Mouse (Mus musculus) neural tube, embryonic 11.5 days (tissue): ENCODE measurements around the gene Csrp3. TPM values are rescaled to one million over a fixed set of nuclear protein-coding genes. Genes with fewer than 3 reads are reported as not detected.

ENCODE experiments used
- ATAC-seq: fragments of 200-750 bp; cut with Nextera tagmentation; 2 replicates; pipeline ENCODE4 v1.8.0; 2017; ENCODE audit warnings: moderate number of reproducible peaks, mild to moderate bottlenecking, moderate TSS enrichment, moderate library complexity; ENCODE audit not compliant: insufficient read depth, low FRiP score, low TSS enrichment
- DNase-seq: peaks from one replicate; pipeline ENCODE4 v3.0.0-alpha.2; 2015; ENCODE audit warnings: low spot score
- H3K27ac ChIP-seq: fragments of 300-500 bp; sonication (generic); 2 replicates; pipeline ENCODE4 v1.5.1; 2014; ENCODE audit warnings: low read depth, mild to moderate bottlenecking, low read length
- H3K27me3 ChIP-seq: fragments of 300-500 bp; sonication (generic); 2 replicates; pipeline ENCODE4 v1.6.1; 2014; ENCODE audit warnings: mild to moderate bottlenecking, low read length, mixed read lengths; ENCODE audit not compliant: control insufficient read depth, insufficient read depth
- H3K36me3 ChIP-seq: fragments of 300-500 bp; sonication (generic); 2 replicates; pipeline ENCODE4 v1.6.1; 2014; ENCODE audit warnings: mild to moderate bottlenecking, low read length, moderate library complexity, mixed read lengths; ENCODE audit not compliant: control insufficient read depth, insufficient read depth
- H3K4me1 ChIP-seq: fragments of 300-500 bp; sonication (generic); 2 replicates; pipeline ENCODE4 v1.6.1; 2014; ENCODE audit warnings: low read length, mixed read lengths; ENCODE audit not compliant: control insufficient read depth, insufficient read depth
- H3K4me2 ChIP-seq: fragments of 300-500 bp; sonication (generic); 2 replicates; pipeline ENCODE4 v1.6.1; 2014; ENCODE audit warnings: low read depth, mild to moderate bottlenecking, moderate library complexity
- H3K4me3 ChIP-seq: fragments of 300-500 bp; sonication (generic); 2 replicates; pipeline ENCODE4 v1.5.1; 2014; ENCODE audit warnings: low read depth, low read length
- H3K9ac ChIP-seq: fragments of 300-500 bp; sonication (generic); 2 replicates; pipeline ENCODE4 v1.6.1; 2014; ENCODE audit warnings: mild to moderate bottlenecking, low read length
- H3K9me3 ChIP-seq: fragments of 300-500 bp; sonication (generic); 2 replicates; pipeline ENCODE4 v1.6.1; 2016; ENCODE audit warnings: low read length; ENCODE audit not compliant: control insufficient read depth
- WGBS: fragments of 180-500 bp; shearing (Covaris S2); extraction: QIAGEN DNeasy Blood & Tissue Kit; methylation state at CpG from one replicate; pipeline ENCODE4 v1.1.7; 2014; 5-methylcytosine and 5-hydroxymethylcytosine counted together
- polyA plus RNA-seq: library from polyadenylated mRNA; unstranded; fragments of >200 nt; fragmentation: Nextera tagmentation; extraction: Ambion mirVana; gene quantifications from 2 replicates; pipeline ENCODE4 v1.2.1, GENCODE M21; 2014

Csrp3 gene
- polyA plus RNA-seq, 1 experiment from 2014 or later, result 2.4 TPM

- H3K4me3 ChIP-seq, result no peak overlapping the region
- no peak overlapping the region for H3K9ac ChIP-seq
- ATAC-seq (no peak), DNase-seq (no peak)
- 94% methylated on average over 14 of the region's 14 CpGs for WGBS
- H3K27me3 ChIP-seq, result no peaks in the 10 kb centered on the region
- H3K4me1 ChIP-seq, result 0 out of 2 replicates have a peak, but pooled peaks cover 3% of the 10 kb centered on the region
- H3K9me3 ChIP-seq, result no peaks in the 10 kb centered on the region
- H3K27ac ChIP-seq, result no peak overlapping the region
- H3K36me3 ChIP-seq, result peaks cover 29% of the 10 kb centered on the region
- H3K4me2 ChIP-seq, result no peak overlapping the region
Observed at GRCm38 (mm10) chr7:48875096-48875495, 27.3 kb upstream of the Csrp3 start.

DNA sequence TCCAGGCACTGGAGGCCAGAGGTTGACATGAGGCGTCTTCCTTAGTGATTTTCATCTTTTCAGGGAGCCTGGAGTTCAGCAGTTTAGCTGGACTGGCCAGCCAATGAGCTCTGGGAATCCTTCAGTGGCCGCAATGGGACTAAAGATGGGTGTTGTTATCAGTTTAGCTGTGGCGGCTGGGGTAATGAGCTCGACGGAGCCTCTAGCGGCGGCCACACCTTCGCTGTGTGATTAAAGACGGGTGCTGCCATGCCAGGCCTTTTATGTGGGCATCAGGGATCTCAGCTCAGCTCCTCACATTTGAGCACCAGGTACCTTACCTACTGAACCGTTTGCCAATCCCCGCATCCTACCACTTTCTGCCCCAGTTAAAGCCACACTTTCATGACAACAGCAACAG lies 23.5 kb upstream of the Csrp3 start:
- Histone ChIP-seq H3K4me2 (no peak overlapping the region), H3K27ac (no peak overlapping the region), H3K9ac (no peak overlapping the region), H3K4me3 (no peak overlapping the region), H3K9me3 (no peaks in the 10 kb centered on the region), H3K36me3 (peaks cover 31% of the 10 kb centered on the region), H3K4me1 (no peaks in the 10 kb centered on the region), H3K27me3 (no peaks in the 10 kb centered on the region)
- DNase-seq (no peak), ATAC-seq (no peak)
- WGBS, result 92% methylated on average over 11 of the region's 11 CpGs

- Histone ChIP-seq H3K4me1 (no peaks in the 10 kb centered on the region), H3K27ac (no peak overlapping the region), H3K4me3 (no peak overlapping the region), H3K36me3 (peaks cover 30% of the 10 kb centered on the region), H3K9ac (no peak overlapping the region), H3K9me3 (no peaks in the 10 kb centered on the region), H3K27me3 (no peaks in the 10 kb centered on the region), H3K4me2 (no peak overlapping the region)
- DNase-seq (no peak), ATAC-seq (no peak)
- 94% methylated on average over 21 of the region's 21 CpGs for WGBS
Observed at GRCm38 (mm10) chr7:48870579-48871180, 22.8 kb upstream of the Csrp3 start.

- Histone ChIP-seq H3K4me3 (no peak overlapping the region), H3K9me3 (no peaks in the 10 kb centered on the region), H3K27me3 (no peaks in the 10 kb centered on the region), H3K9ac (no peak overlapping the region), H3K4me2 (no peak overlapping the region), H3K4me1 (no peaks in the 10 kb centered on the region), H3K36me3 (peaks cover 28% of the 10 kb centered on the region), H3K27ac (no peak overlapping the region)
- no peak for ATAC-seq
- WGBS, result 86% methylated on average over 6 of the region's 6 CpGs
- no peak for DNase-seq
Observed at GRCm38 (mm10) chr7:48870144-48870543, 22.3 kb upstream of the Csrp3 start.

DNA sequence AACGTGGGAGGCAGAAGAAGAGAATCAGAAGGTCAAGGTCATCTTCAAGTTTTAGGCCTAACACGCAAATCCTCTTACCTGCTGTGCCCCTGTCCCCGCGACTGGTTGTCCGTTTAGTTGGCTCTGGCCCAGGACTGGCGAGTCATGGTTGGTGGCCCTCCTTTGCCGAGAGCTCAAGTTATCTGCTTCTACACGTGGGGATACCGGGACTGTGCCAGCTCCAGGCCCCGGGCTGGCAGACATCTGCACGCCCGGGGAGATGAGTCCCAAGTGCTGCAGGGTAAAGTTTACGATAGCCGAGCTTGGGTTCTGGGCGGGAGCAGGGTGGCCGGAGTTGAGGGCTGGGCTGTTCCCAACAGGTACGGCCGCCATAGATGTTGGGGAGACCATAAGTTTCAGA lies 19.7 kb upstream of the Csrp3 start:
- DNase-seq, result no peak
- ATAC-seq, result no peak
- H3K4me2 ChIP-seq, result no peak overlapping the region
- 95% methylated on average over 18 of the region's 18 CpGs for WGBS
- no peaks in the 10 kb centered on the region for H3K9me3 ChIP-seq
- H3K36me3 ChIP-seq, result peaks cover 20% of the 10 kb centered on the region
- no peak overlapping the region for H3K27ac ChIP-seq
- no peaks in the 10 kb centered on the region for H3K27me3 ChIP-seq
- no peak overlapping the region for H3K4me3 ChIP-seq
- H3K4me1 ChIP-seq, result no peaks in the 10 kb centered on the region
- H3K9ac ChIP-seq, result no peak overlapping the region

GRCm38 (mm10) chr7:48864671-48865458 lies 17.0 kb upstream of the Csrp3 start:
- ATAC-seq, result no peak
- no peak overlapping the region for H3K4me3 ChIP-seq
- DNase-seq, result no peak
- H3K4me1 ChIP-seq, result no peaks in the 10 kb centered on the region
- H3K27me3 ChIP-seq, result no peaks in the 10 kb centered on the region
- H3K4me2 ChIP-seq, result no peak overlapping the region
- H3K9ac ChIP-seq, result no peak overlapping the region
- H3K36me3 ChIP-seq, result peaks cover 4% of the 10 kb centered on the region
- H3K27ac ChIP-seq, result no peak overlapping the region
- no peaks in the 10 kb centered on the region for H3K9me3 ChIP-seq
- WGBS, result 94% methylated on average over 9 of the region's 9 CpGs

- ATAC-seq, result no peak
Observed at GRCm38 (mm10) chr7:48864199-48864598, 16.4 kb upstream of the Csrp3 start.

GRCm38 (mm10) chr7:48861796-48862195 lies 14.0 kb upstream of the Csrp3 start:
- no peak for ATAC-seq
- no peak overlapping the region for H3K9ac ChIP-seq
- WGBS, result 94% methylated on average over 4 of the region's 4 CpGs
- no peak for DNase-seq
- no peaks in the 10 kb centered on the region for H3K27me3 ChIP-seq
- no peaks in the 10 kb centered on the region for H3K4me1 ChIP-seq
- H3K36me3 ChIP-seq, result no peaks in the 10 kb centered on the region
- no peak overlapping the region for H3K27ac ChIP-seq
- H3K4me3 ChIP-seq, result no peak overlapping the region
- H3K4me2 ChIP-seq, result no peak overlapping the region
- no peaks in the 10 kb centered on the region for H3K9me3 ChIP-seq

More at GRCm38 (mm10) chr7:48864199-48864598, 16.4 kb upstream of the Csrp3 start:
- DNase-seq, result no peak
- Histone ChIP-seq H3K9ac (no peak overlapping the region), H3K27me3 (no peaks in the 10 kb centered on the region), H3K4me3 (no peak overlapping the region), H3K4me2 (no peak overlapping the region), H3K4me1 (no peaks in the 10 kb centered on the region), H3K36me3 (peaks cover 4% of the 10 kb centered on the region), H3K9me3 (no peaks in the 10 kb centered on the region), H3K27ac (no peak overlapping the region)

DNA sequence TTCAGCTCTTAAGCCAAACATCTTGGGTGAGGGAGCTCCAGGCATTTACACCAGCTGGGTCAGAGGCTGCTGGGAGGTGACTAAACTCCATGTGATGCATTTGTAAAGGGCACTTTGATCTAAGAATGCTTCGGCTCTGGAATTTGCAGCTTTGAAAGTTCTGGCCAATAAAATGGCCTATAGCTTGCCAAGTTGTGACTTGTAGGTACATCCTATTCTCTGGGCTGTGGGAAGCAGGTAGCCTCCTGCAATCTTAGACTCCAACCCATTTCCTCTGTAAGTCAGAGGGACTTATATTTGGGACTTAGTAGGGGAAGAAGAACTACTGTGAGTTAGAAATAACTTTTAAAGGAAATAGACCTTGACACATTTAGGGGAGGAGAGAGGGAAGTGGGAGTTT lies 13.1 kb upstream of the Csrp3 start:
- no peak overlapping the region for H3K4me3 ChIP-seq
- ATAC-seq, result no peak
- H3K36me3 ChIP-seq, result no peaks in the 10 kb centered on the region
- H3K27ac ChIP-seq, result no peak overlapping the region
- no peaks in the 10 kb centered on the region for H3K4me1 ChIP-seq
- no peak overlapping the region for H3K9ac ChIP-seq
- no peaks in the 10 kb centered on the region for H3K27me3 ChIP-seq
- WGBS, result 25% methylated on average over 1 of the region's 1 CpGs
- no peak for DNase-seq
- H3K4me2 ChIP-seq, result no peak overlapping the region
- H3K9me3 ChIP-seq, result no peaks in the 10 kb centered on the region
